Mouse (Mus musculus): ENCODE measurements around the gene Myl9.

DNA sequence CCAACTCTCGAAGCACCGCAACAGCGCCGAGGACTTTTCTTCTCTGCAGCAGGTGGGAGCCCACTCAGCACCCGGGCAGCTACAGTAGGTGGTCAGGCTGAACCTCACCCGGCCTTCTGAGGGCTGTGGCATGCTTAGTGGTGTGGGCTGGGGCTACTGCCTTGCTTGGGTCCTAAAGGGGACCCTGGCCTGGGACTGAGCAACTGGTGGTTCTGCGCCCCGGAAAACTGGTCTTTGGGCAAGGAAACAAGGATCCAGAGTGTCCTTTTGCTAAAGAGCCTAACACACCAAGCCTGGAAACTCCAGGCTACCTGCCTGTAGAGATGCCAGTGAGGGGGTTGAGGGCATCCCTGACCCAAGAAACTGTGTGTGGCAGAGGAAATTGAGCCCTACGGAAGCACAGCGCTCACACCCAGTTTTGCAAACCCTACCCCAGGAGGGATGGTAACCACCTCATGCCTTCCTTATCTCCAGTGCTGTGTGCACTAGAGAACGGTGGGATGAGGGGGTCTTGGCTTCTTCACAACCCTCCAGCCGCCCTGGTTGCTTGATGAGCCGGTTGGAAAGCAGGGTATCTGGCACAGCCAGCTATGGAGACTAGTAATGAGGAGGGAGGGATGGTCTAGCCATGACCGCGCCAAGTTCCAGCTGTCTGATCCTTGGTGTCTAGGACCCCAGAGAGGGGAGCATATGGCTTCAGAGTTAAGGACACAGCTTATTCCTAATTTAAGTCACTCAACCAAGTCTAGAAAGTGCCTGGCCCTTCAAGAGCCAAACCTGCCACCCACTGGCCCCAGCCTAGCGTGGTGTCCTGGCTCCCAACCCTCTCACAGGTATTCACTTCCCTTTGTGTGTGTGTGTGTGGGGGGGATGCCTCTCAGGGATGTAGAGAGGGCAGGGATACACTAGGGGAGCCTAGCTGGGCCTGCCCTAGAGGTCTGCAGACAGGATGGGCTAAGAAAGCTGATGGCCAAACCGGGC lies 525 bp downstream of the Myl9 start:
- TF ChIP-seq CTCF (IDR thresholded peaks at IDR 0.05; ENCODE audit: extremely low read depth, insufficient read depth, insufficient read length, insufficient replicate concordance), result no peak
- TF ChIP-seq POLR2A (IDR thresholded peaks at IDR 0.05; ENCODE audit: low read depth, low read length), result no peak

All from spleen, adult 2 months (tissue).